Mouse (Mus musculus) hindbrain, postnatal 0 days (tissue): ENCODE data around the gene Rasa2. TPM values are rescaled to one million over a fixed set of nuclear protein-coding genes. Genes with fewer than 3 reads are reported as not detected.

Source experiments
- ATAC-seq: fragments of 200-750 bp; cut with Nextera tagmentation; 2 replicates; pipeline ENCODE4 v1.8.0; 2017; ENCODE audit warnings: mild to moderate bottlenecking, moderate TSS enrichment, moderate library complexity
- DNase-seq: peaks from one replicate; pipeline ENCODE4 v3.0.0-alpha.2; 2015; ENCODE audit warnings: low spot score
- H3K27ac ChIP-seq: fragments of 300-500 bp; sonication (generic); 2 replicates; pipeline ENCODE4 v1.5.1; 2014; ENCODE audit warnings: mild to moderate bottlenecking
- H3K27me3 ChIP-seq: fragments of 300-500 bp; sonication (generic); 2 replicates; pipeline ENCODE4 v1.6.1; 2014; ENCODE audit warnings: low read length, mixed read lengths; ENCODE audit not compliant: insufficient read depth
- H3K36me3 ChIP-seq: fragments of 300-500 bp; sonication (generic); 2 replicates; pipeline ENCODE4 v1.6.1; 2014; ENCODE audit warnings: low read length, mixed read lengths; ENCODE audit not compliant: insufficient read depth
- H3K4me1 ChIP-seq: fragments of 300-500 bp; sonication (generic); 2 replicates; pipeline ENCODE4 v1.6.1; 2014; ENCODE audit warnings: antibody characterized with exemption, low read length, mixed read lengths; ENCODE audit not compliant: insufficient read depth
- H3K4me2 ChIP-seq: fragments of 300-500 bp; sonication (generic); 2 replicates; pipeline ENCODE4 v1.6.1; 2014; ENCODE audit warnings: low read depth, mild to moderate bottlenecking, low read length, moderate library complexity, mixed read lengths
- H3K4me3 ChIP-seq: fragments of 300-500 bp; sonication (generic); 2 replicates; pipeline ENCODE4 v1.5.1; 2014; ENCODE audit warnings: low read length
- H3K9ac ChIP-seq: fragments of 300-500 bp; sonication (generic); replicated peaks from 2 replicates; pipeline ENCODE4 v1.6.1; 2014; ENCODE audit warnings: mild to moderate bottlenecking, low read length, moderate library complexity, mixed read lengths
- H3K9me3 ChIP-seq: fragments of 300-500 bp; sonication (generic); 2 replicates; pipeline ENCODE4 v1.6.1; 2016; ENCODE audit warnings: low read length, mixed read lengths
- CTCF ChIP-seq: IDR thresholded peaks from 2 replicates; pipeline ENCODE4 v1.5.1; 2016; ENCODE audit warnings: antibody characterized with exemption, control low read depth, low read depth
- WGBS: fragments of 180-500 bp; shearing (Covaris S2); extraction: QIAGEN DNeasy Blood & Tissue Kit; methylation state at CpG from one replicate; pipeline ENCODE4 v1.1.7; 2014; 5-methylcytosine and 5-hydroxymethylcytosine counted together
- polyA plus RNA-seq: library from polyadenylated mRNA; unstranded; fragments of >200 nt; fragmentation: Nextera tagmentation; extraction: Ambion mirVana; gene quantifications from 2 replicates; pipeline ENCODE4 v1.2.1, GENCODE M21; 2015
- total RNA-seq: library from RNA; depleted of rRNA; stranded (reverse); fragments of >200 nt; gene quantifications from 2 replicates; pipeline ENCODE4 v1.2.3, GENCODE M21; 2014

Gene Rasa2
- total and polyA plus RNA-seq, 2 experiments from 2014 or later: 12.0 to 12.9 TPM

DNA sequence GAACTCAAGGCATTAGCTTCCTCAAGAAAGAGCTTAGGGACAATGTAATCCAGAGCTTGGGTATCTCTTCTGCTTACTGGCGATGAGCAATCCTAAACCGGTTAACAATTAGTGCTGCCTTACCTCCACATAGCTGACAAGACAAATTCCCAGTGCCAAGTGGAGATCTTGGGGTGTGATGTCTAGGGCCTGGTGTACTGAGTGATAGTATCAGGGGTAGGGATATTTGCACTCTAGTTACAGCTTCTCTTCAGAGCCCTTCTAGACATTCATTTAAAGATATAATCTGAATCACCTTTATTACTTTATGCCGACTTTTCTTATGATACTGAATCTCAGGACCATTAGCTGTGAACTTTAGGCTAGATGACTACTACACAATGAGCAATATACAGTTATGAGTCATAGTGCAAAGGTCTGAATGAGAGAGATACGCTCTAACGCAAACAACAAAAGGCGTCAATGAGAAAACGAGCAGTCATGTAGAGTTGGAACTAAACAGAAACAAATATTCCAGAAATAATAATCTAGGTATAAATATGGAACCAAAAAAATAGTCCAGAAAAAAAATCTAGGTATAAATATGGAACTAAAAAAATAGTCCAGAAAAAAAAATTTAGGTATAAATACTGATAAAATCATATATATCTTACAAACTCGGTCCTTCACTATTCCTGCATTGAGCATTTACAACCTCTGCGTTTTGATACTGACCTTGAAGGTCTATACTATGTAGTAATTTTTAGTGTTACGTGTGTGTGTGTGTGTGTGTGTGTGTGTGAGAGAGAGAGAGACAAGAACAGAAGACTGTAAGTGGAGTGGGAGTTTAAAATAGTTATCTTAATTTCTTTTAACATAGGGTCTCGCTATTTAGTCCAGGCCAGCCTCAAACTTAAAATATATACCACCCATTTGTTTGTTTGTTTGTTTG, 38.5 kb downstream of the Rasa2 start:
- Histone ChIP-seq H3K27ac (no peak overlapping the region), H3K36me3 (peaks cover 24% of the 10 kb centered on the region; the same call in 1 of the 2 replicates), H3K27me3 (no peaks in the 10 kb centered on the region), H3K4me1 (no peaks in the 10 kb centered on the region), H3K9me3 (no peaks in the 10 kb centered on the region), H3K4me3 (no peak overlapping the region), H3K9ac (no peak overlapping the region), H3K4me2 (no peak overlapping the region)
- no peak for DNase-seq
- TF ChIP-seq CTCF: no peak
- ATAC-seq: no peak
- 96% methylated on average over 11 of the region's 11 CpGs for WGBS

DNA sequence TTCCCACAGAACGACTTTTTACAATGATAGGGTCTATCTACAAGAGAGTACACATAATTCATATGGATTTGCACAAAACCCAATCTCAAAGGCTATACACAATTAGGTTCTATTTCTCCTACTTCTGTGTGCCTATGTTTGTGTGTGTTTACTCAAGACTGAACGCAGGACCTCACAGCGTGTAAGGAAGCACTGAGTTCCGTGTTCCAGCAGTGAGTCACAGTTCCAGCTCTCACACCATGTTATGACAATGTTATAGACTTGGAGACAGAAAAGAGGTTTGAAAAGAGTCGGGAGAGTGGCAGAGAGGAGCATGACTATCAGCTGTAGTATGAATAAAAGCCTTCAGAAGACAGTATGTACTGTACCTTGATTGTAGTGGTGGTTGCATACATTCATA, 42.1 kb downstream of the Rasa2 start:
- ATAC-seq: no peak
- WGBS: 89% methylated on average over 5 of the region's 5 CpGs
- no peaks in the 10 kb centered on the region for H3K27me3 ChIP-seq
- H3K4me2 ChIP-seq: no peak overlapping the region
- no peak for DNase-seq
- H3K36me3 ChIP-seq: peaks cover 19% of the 10 kb centered on the region; the same call in 1 of the 2 replicates
- no peak overlapping the region for H3K4me3 ChIP-seq
- H3K27ac ChIP-seq: no peak overlapping the region
- H3K9me3 ChIP-seq: no peaks in the 10 kb centered on the region
- H3K9ac ChIP-seq: no peak overlapping the region
- no peaks in the 10 kb centered on the region for H3K4me1 ChIP-seq
- TF ChIP-seq CTCF: no peak

DNA sequence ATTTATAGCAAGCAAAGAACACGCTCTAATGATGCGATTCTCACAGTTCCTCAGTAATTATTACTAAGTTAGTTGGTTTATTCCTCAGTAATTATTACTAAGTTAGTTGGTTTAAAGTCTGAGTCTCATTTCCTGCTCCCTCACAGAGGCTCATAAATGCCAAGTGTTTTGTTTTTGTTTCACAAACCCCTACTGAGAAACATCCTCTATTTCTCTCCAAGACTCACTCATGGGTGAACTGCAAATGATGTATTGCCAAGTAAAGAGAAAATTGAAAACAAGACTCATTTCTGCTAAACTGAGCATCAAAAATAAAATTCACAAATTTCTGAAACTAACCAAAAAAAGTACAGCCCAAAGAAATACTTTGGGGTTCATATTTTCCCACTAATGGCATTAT, 47.9 kb downstream of the Rasa2 start:
- H3K9me3 ChIP-seq: no peaks in the 10 kb centered on the region
- H3K27me3 ChIP-seq: no peaks in the 10 kb centered on the region
- DNase-seq: no peak
- H3K36me3 ChIP-seq: no peaks in the 10 kb centered on the region; the same call in 1 of the 2 replicates
- no peak for ATAC-seq
- no peak overlapping the region for H3K9ac ChIP-seq
- H3K27ac ChIP-seq: no peak overlapping the region
- no peak overlapping the region for H3K4me3 ChIP-seq
- H3K4me2 ChIP-seq: no peak overlapping the region
- 95% methylated on average over 2 of the region's 2 CpGs for WGBS
- no peaks in the 10 kb centered on the region for H3K4me1 ChIP-seq
- no peak for TF ChIP-seq CTCF

DNA sequence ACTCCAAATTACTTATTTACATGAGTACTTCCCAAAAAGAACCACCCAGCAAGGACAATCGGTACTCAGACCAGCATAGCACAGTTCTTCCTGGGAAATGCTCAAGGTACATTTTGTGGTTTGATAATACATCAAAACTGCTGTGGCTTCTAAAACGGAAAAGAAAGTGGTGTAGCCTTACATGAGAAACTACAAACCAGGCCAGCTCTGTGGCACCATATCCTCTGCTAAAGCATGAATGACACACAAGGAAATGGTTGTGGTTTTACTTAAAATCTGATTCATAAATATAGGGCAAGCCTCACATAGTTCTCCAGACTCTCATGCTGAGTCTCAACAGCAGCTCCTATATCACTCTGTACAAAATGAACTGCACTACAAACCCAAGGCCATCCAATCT, 48.3 kb downstream of the Rasa2 start:
- whole genome bisulfite sequencing: 92% methylated on average over 2 of the region's 2 CpGs
- no peaks in the 10 kb centered on the region for H3K27me3 ChIP-seq

DNA sequence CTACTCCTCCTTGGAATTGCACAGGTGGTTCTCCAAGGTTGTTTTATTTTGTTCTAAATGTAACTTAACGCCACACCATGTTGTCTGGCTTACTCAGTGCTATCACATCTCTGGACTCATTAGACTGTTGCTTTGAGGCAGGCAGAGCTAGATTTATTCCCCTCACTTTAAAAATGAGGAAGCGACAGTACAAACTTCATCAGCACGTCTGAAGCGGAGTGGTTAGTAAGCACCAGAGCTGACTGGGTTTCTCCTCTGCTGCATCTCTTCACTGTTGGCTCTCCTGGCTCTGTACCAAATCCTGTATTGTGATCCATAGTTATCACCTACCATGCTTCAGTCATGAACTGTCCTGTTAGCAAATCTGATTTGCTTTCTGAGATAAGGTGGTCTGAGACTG, 53.2 kb downstream of the Rasa2 start:
- H3K27me3 ChIP-seq: no peaks in the 10 kb centered on the region
- no peak overlapping the region for H3K27ac ChIP-seq
- TF ChIP-seq CTCF: no peak
- H3K9ac ChIP-seq: no peak overlapping the region
- H3K9me3 ChIP-seq: no peaks in the 10 kb centered on the region
- ATAC-seq (no peak), DNase-seq (no peak)
- H3K4me2 ChIP-seq: no peak overlapping the region
- WGBS: 83% methylated on average over 4 of the region's 4 CpGs
- H3K36me3 ChIP-seq: peaks cover 4% of the 10 kb centered on the region; the same call in 1 of the 2 replicates
- no peak overlapping the region for H3K4me3 ChIP-seq
- no peaks in the 10 kb centered on the region for H3K4me1 ChIP-seq

More for the DNA sequence above, 48.3 kb downstream of the Rasa2 start:
- ATAC-seq (no peak), DNase-seq (no peak)
- Histone ChIP-seq H3K4me1 (no peaks in the 10 kb centered on the region), H3K4me2 (no peak overlapping the region), H3K4me3 (no peak overlapping the region), H3K27ac (no peak overlapping the region), H3K36me3 (no peaks in the 10 kb centered on the region; the same call in 1 of the 2 replicates), H3K9me3 (no peaks in the 10 kb centered on the region), H3K9ac (no peak overlapping the region)
- no peak for TF ChIP-seq CTCF

DNA sequence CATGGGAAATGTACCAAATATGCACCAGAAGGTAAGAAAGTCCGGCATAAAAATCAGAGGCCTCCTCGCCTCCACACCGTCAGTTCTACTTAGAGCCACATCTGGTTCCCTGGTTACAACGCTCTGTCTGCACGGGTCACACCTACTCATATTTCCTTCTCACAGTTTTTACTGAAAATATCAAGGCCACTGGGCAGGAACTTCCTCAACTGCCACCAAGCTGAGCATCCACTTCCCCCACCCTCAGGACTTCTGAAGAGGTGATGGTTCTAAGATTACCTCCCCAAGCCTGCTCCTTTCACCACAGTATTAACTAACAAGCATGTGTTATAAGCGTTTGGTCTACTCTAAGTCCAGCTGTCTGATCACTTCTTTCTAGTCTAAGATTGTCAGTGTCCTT, 53.7 kb downstream of the Rasa2 start:
- no peak for DNase-seq
- H3K9me3 ChIP-seq: no peaks in the 10 kb centered on the region
- no peak for TF ChIP-seq CTCF

DNA sequence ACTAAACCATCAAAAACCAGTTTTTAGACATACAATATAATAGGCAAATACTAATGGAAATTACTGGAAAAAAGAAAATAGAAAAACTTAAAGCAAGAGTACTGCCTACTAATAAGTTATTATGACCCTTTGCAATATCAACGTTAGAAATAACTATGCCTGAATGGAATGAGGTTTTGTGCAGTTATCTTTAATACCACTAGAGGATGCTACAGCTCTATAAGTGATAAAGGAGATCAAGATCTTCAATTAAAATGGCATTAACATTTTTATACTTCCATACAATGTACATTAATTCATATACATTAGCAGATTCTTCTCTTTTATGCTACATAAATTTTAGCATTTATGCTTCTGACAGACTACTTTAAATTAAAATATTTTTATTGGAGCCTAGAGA, 58.2 kb downstream of the Rasa2 start:
- ATAC-seq (no peak), DNase-seq (peak; percentile 71)
- H3K4me3 ChIP-seq: no peak overlapping the region
- H3K9me3 ChIP-seq: no peaks in the 10 kb centered on the region
- H3K27me3 ChIP-seq: no peaks in the 10 kb centered on the region
- H3K9ac ChIP-seq: no peak overlapping the region
- 8% methylated on average over 1 of the region's 1 CpGs for WGBS
- H3K4me2 ChIP-seq: no peak overlapping the region
- no peak overlapping the region for H3K27ac ChIP-seq
- H3K36me3 ChIP-seq: peaks cover 16% of the 10 kb centered on the region
- H3K4me1 ChIP-seq: no peaks in the 10 kb centered on the region
- peak; percentile 95 for TF ChIP-seq CTCF

More for the DNA sequence above, 53.7 kb downstream of the Rasa2 start:
- Histone ChIP-seq H3K9ac (no peak overlapping the region), H3K4me1 (no peaks in the 10 kb centered on the region), H3K27me3 (no peaks in the 10 kb centered on the region), H3K4me2 (no peak overlapping the region), H3K4me3 (no peak overlapping the region), H3K36me3 (peaks cover 4% of the 10 kb centered on the region; the same call in 1 of the 2 replicates), H3K27ac (no peak overlapping the region)
- 86% methylated on average over 6 of the region's 6 CpGs for WGBS
- ATAC-seq: no peak
